Mouse (Mus musculus): ENCODE measurements around the gene Lgi4. TPM values are rescaled to one million over a fixed set of nuclear protein-coding genes. Genes with fewer than 3 reads are reported as not detected.

Lgi4 gene
- polyA plus RNA-seq, 1 experiment from 2014 or later, result 0.58 TPM

DNA sequence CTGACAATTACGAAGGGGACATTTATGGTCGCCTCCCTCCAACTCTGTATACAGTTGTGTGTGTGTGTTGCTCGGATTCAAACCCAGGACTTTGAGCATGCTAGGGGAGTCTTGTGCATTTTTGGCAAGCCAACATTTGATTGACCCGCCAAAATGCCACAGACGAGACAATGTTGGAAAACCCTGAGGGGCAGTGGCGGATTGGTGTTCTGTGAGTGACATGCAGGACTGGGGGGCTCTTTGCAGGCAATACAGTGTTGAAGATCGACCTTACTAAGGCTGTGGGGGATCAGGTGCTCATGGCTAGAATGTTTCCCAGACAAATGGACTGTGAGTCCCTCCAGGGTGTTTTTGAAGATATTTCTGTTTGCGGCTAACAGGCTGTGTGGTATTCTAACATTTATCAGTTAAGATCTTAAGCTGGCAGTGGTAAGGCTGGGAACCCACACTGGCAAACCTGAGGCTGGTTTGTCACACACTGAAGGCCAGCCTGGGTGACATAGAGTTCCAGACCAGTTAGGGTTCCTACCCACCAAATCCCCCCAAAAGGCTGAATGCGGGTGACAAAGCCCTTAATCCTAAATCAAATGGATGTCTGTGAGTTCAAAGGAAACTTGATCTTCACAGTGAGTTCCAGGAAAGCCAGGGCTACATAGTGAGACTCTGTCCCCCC is 37.9 kb downstream of the Lgi4 start:
- H3K27ac ChIP-seq, result no peak overlapping the region
- H3K4me2 ChIP-seq, result no peak overlapping the region
- no peak overlapping the region for H3K9ac ChIP-seq
- no peak overlapping the region for H3K4me3 ChIP-seq
- peaks cover 8% of the 10 kb centered on the region; the same call in 1 of the 2 replicates for H3K4me1 ChIP-seq
- no peaks in the 10 kb centered on the region for H3K36me3 ChIP-seq
- ATAC-seq (ENCODE audit: insufficient number of reproducible peaks, low FRiP score, low TSS enrichment, low read depth), result no peak
- H3K9me3 ChIP-seq, result no peaks in the 10 kb centered on the region
- 67% methylated on average over 9 of the region's 9 CpGs for WGBS
- H3K27me3 ChIP-seq, result no peaks in the 10 kb centered on the region

- WGBS, result 39% methylated on average over 19 of the region's 20 CpGs
- Histone ChIP-seq H3K4me2 (peak overlapping the region; percentile 44), H3K36me3 (no peaks in the 10 kb centered on the region), H3K9ac (no peak overlapping the region), H3K27ac (no peak overlapping the region), H3K9me3 (no peaks in the 10 kb centered on the region), H3K4me3 (peak overlapping the region; percentile 23), H3K4me1 (peaks cover 8% of the 10 kb centered on the region; the same call in 1 of the 2 replicates), H3K27me3 (no peaks in the 10 kb centered on the region)
- ATAC-seq (ENCODE audit: insufficient number of reproducible peaks, low FRiP score, low TSS enrichment, low read depth), result peak; percentile 86
These were observed 38.6 kb downstream of the Lgi4 start for GRCm38 (mm10) chr7:31097583-31098248.

DNA sequence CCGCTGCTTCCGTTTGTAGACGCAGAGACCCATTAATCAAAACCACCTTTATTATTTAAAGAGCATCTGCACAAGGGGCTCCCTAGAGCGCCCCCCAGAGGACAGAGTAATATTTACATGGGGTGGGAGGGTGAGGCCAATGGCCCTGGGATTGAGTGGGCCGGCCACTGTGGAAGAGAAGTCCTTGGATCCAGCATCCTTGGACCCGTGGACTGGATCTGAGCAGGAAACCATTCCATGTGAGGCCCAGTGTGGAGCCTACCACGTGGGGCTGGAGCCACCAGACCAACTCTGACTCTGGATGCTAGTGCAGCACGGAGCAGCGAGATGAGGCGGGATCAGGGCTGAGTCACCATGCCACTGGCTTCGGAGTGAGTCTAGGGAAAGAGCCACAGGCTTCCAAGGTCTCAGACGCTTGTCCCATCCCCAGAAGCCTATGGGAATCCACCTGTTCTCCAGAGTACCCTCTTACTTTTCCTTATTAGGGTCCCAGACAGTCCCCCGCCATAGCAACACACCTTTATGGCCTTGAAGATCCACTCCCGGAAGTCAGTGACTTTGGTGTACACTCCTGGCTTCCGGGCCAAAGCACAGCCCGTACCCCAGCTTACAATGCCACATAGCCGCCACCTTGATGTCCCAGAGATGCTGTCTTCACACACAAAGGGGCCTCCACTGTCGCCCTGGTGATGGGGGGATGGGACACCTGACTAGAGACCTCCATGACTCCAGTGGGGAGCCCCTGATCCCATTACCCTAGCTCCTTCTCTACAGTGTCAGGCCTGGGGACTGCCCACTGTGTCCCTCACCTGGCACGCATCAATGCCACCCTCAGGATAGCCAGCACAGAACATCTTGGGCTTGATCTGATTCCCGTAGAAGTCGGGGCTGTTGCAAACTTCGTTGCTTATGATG is 39.8 kb downstream of the Lgi4 start:
- Histone ChIP-seq H3K9me3 (no peaks in the 10 kb centered on the region), H3K9ac (no peak overlapping the region), H3K27ac (no peak overlapping the region), H3K4me1 (peaks cover 8% of the 10 kb centered on the region; the same call in 1 of the 2 replicates), H3K27me3 (peaks cover 6% of the 10 kb centered on the region; the same call in 1 of the 2 replicates), H3K36me3 (no peaks in the 10 kb centered on the region), H3K4me3 (no peak overlapping the region), H3K4me2 (no peak overlapping the region)
- ATAC-seq (ENCODE audit: insufficient number of reproducible peaks, low FRiP score, low TSS enrichment, low read depth), result no peak
- 75% methylated on average over 22 of the region's 22 CpGs for WGBS

GRCm38 (mm10) chr7:31099612-31099982 is 40.5 kb downstream of the Lgi4 start:
- no peaks in the 10 kb centered on the region for H3K9me3 ChIP-seq
- no peak overlapping the region for H3K4me3 ChIP-seq
- H3K9ac ChIP-seq, result no peak overlapping the region
- peaks cover 8% of the 10 kb centered on the region; the same call in 1 of the 2 replicates for H3K4me1 ChIP-seq
- WGBS, result 86% methylated on average over 6 of the region's 6 CpGs
- no peak for ATAC-seq (ENCODE audit: insufficient number of reproducible peaks, low FRiP score, low TSS enrichment, low read depth)
- no peak overlapping the region for H3K4me2 ChIP-seq
- no peaks in the 10 kb centered on the region for H3K36me3 ChIP-seq
- H3K27me3 ChIP-seq, result peaks cover 6% of the 10 kb centered on the region; the same call in 1 of the 2 replicates
- no peak overlapping the region for H3K27ac ChIP-seq

DNA sequence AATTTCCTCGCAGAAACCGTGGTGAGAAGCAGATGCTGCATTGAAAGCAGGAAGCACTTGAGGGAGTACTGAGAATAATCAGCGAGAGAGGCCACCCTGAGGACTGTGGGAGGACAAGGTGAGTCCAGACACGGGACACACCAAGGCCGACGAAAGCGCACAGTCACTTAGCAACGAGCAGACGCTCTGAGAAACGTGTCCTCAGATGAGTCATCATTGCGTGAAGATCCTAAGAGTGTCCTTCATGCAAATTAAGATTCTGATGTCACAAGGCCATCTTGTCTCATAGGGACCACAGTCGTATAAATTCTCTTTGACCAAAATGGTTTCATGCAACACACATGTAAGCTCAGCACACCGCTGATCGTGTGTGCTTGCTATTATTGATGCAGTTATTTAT is 41.6 kb downstream of the Lgi4 start:
- Histone ChIP-seq H3K9me3 (no peaks in the 10 kb centered on the region), H3K9ac (no peak overlapping the region), H3K4me1 (peaks cover 8% of the 10 kb centered on the region; the same call in 1 of the 2 replicates), H3K4me3 (no peak overlapping the region), H3K27ac (no peak overlapping the region), H3K4me2 (no peak overlapping the region), H3K36me3 (no peaks in the 10 kb centered on the region), H3K27me3 (peaks cover 6% of the 10 kb centered on the region; the same call in 1 of the 2 replicates)
- ATAC-seq (ENCODE audit: insufficient number of reproducible peaks, low FRiP score, low TSS enrichment, low read depth), result no peak
- 80% methylated on average over 14 of the region's 14 CpGs for WGBS

DNA sequence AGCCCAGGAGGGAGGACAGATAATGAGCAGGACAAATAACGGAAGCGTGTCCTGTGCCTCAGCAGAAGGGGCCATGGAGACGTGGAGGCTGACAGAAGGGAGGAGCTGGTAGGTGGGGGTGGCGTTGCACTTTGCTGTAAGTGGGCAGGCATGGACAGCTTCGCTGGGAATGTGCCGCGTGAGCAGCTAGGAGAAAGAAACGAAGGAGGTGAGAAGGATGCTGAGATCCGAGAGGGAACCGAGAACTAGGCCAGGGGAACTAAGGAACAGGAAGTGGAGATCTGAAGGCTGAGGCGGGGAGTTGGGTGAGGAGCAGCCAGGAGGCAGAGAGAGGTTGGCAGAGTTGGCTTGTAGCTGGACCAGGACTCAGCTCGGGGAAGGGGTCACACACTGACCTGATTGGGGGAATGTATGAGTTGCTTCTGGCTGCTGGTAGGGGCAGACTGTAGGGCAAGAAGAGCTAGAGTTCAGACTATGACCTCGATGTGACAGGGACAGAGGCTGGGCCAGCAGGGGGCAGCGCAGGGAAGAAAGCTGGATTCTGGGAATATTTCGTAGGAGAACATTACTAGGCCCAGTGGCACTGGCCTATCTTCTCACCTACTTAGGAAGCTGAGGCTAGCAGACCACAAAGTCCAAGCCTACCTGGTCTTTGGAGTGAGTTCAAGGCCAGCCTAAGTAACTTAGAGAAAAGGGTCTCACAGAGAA is 46.1 kb downstream of the Lgi4 start:
- Histone ChIP-seq H3K9me3 (no peaks in the 10 kb centered on the region), H3K27me3 (peaks cover 6% of the 10 kb centered on the region; the same call in 1 of the 2 replicates), H3K9ac (no peak overlapping the region), H3K4me2 (no peak overlapping the region), H3K27ac (no peak overlapping the region), H3K4me3 (no peak overlapping the region), H3K4me1 (no peaks in the 10 kb centered on the region), H3K36me3 (no peaks in the 10 kb centered on the region)
- 62% methylated on average over 15 of the region's 15 CpGs for WGBS
- no peak for ATAC-seq (ENCODE audit: insufficient number of reproducible peaks, low FRiP score, low TSS enrichment, low read depth)

GRCm38 (mm10) chr7:31106166-31106565 is 47.0 kb downstream of the Lgi4 start:
- H3K4me1 ChIP-seq, result no peaks in the 10 kb centered on the region
- no peak overlapping the region for H3K9ac ChIP-seq
- no peak for ATAC-seq (ENCODE audit: insufficient number of reproducible peaks, low FRiP score, low TSS enrichment, low read depth)
- no peak overlapping the region for H3K4me2 ChIP-seq
- H3K27ac ChIP-seq, result no peak overlapping the region
- H3K36me3 ChIP-seq, result no peaks in the 10 kb centered on the region
- no peaks in the 10 kb centered on the region for H3K9me3 ChIP-seq
- H3K27me3 ChIP-seq, result peaks cover 6% of the 10 kb centered on the region; the same call in 1 of the 2 replicates
- no peak overlapping the region for H3K4me3 ChIP-seq
- WGBS, result 50% methylated on average over 3 of the region's 3 CpGs

- no peak overlapping the region for H3K27ac ChIP-seq
- no peak for ATAC-seq (ENCODE audit: insufficient number of reproducible peaks, low FRiP score, low TSS enrichment, low read depth)
- 83% methylated on average over 11 of the region's 11 CpGs for WGBS
- no peaks in the 10 kb centered on the region for H3K9me3 ChIP-seq
- no peak overlapping the region for H3K4me3 ChIP-seq
- H3K4me1 ChIP-seq, result no peaks in the 10 kb centered on the region
- H3K4me2 ChIP-seq, result no peak overlapping the region
- no peaks in the 10 kb centered on the region for H3K36me3 ChIP-seq
- peaks cover 6% of the 10 kb centered on the region; the same call in 1 of the 2 replicates for H3K27me3 ChIP-seq
- H3K9ac ChIP-seq, result no peak overlapping the region
These were observed 48.6 kb downstream of the Lgi4 start for GRCm38 (mm10) chr7:31107781-31108180.

DNA sequence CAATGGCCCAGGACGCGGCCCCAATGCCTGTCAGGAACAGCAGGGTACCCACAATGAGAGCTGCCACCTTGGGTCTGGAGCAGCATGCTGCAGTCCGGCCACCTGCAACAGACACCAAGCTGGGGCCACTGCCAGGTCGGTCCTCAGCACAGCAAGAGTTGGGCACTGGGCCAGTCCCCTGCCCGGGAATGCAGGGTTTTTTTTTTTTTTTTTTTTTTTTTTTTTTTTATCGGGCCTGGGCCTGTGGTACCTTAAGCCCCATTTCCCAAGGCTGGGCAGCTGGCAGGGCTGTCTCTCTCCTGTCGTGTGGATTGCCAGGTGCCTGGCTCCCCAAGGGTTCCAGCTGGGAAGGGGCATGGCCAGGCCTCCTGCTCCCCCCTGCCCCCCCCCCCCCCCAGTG is 49.9 kb downstream of the Lgi4 start:
- H3K9ac ChIP-seq, result no peak overlapping the region
- no peak overlapping the region for H3K27ac ChIP-seq
- 34% methylated on average over 6 of the region's 7 CpGs for WGBS
- ATAC-seq (ENCODE audit: insufficient number of reproducible peaks, low FRiP score, low TSS enrichment, low read depth), result no peak
- no peak overlapping the region for H3K4me2 ChIP-seq
- no peaks in the 10 kb centered on the region for H3K27me3 ChIP-seq
- H3K4me3 ChIP-seq, result no peak overlapping the region
- H3K36me3 ChIP-seq, result no peaks in the 10 kb centered on the region
- no peaks in the 10 kb centered on the region for H3K9me3 ChIP-seq
- H3K4me1 ChIP-seq, result no peaks in the 10 kb centered on the region

DNA sequence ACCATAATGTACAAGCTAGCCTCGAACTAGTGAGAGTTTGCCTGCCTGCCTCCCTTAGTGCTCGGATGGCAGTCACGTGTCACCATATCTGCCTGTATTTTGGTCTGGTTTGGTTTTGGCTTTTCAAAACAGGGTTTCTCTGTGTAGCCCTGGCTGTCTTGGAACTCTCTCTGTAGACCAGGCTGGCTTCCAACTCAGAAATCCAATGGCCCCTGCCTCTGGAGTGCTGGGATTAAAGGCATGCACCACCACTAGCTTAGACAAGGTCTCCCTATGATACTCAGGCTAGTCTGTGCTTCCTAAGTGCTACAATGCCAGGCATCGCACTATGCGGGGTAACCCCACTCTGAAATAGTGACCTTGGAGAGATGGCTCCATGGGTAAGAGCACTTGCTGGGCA is 50.7 kb downstream of the Lgi4 start:
- 82% methylated on average over 5 of the region's 5 CpGs for WGBS
- H3K9me3 ChIP-seq, result no peaks in the 10 kb centered on the region
- H3K27me3 ChIP-seq, result no peaks in the 10 kb centered on the region
- H3K4me2 ChIP-seq, result no peak overlapping the region
- H3K4me3 ChIP-seq, result no peak overlapping the region
- no peaks in the 10 kb centered on the region; the same call in 1 of the 2 replicates for H3K4me1 ChIP-seq
- H3K36me3 ChIP-seq, result no peaks in the 10 kb centered on the region
- no peak for ATAC-seq (ENCODE audit: insufficient number of reproducible peaks, low FRiP score, low TSS enrichment, low read depth)
- no peak overlapping the region for H3K9ac ChIP-seq
- H3K27ac ChIP-seq, result no peak overlapping the region

DNA sequence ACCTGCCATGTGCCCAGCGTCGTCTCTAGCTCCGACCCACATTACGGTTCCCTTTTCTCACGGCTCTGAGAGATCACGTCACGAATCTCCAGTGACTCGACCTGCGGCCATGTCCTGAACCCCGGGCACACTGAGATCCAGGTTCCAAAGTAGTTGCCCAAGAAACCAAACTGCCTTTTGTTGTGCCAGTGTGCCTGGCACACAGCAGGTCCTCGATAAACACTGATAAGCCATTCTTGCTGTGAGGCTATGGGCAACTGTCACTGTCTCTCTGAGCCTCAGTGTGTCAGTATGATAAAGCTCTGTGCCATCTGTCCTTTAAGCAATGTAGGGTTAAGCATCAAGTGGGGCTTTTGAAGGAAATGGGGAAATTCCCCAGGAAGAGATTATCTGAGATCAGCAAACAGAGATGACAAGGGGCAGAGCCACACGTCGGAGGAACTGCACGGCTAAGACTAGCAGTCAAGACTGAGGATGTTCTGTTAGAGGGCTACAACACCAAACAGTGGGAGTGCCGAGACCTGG is 51.8 kb downstream of the Lgi4 start:
- no peaks in the 10 kb centered on the region for H3K36me3 ChIP-seq

More for the DNA sequence above, 51.8 kb downstream of the Lgi4 start:
- Histone ChIP-seq H3K27ac (no peak overlapping the region), H3K4me1 (peaks cover 10% of the 10 kb centered on the region), H3K9me3 (no peaks in the 10 kb centered on the region), H3K9ac (no peak overlapping the region), H3K27me3 (no peaks in the 10 kb centered on the region), H3K4me2 (no peak overlapping the region), H3K4me3 (no peak overlapping the region)
- ATAC-seq (ENCODE audit: insufficient number of reproducible peaks, low FRiP score, low TSS enrichment, low read depth), result no peak
- WGBS, result 84% methylated on average over 15 of the region's 15 CpGs
